Mouse (Mus musculus): ENCODE data around the gene Fsip1. TPM values are rescaled to one million over a fixed set of nuclear protein-coding genes. Genes with fewer than 3 reads are reported as not detected.
A peak's percentile ranks its signal among the peaks of the same experiment; 100 is the strongest.

Gene Fsip1
- total RNA-seq, 2 experiments from 2014 or later = not detected

- no peak for ATAC-seq (replicated peaks; ENCODE audit: low FRiP score, poor library complexity, severe bottlenecking)
These were observed 145.2 kb downstream of the Fsip1 start, which contains the start of gene Thbs1 for GRCm38 (mm10) chr2:118111488-118112131. Thbs1 (plus strand) TSS chr2:118111876.

- ATAC-seq (replicated peaks; ENCODE audit: low FRiP score, poor library complexity, severe bottlenecking) = peak; percentile 73
These were observed 145.7 kb downstream of the Fsip1 start for GRCm38 (mm10) chr2:118111116-118111487.

- peak; percentile 57 for ATAC-seq (replicated peaks; ENCODE audit: low FRiP score, poor library complexity, severe bottlenecking)
These were observed 146.4 kb downstream of the Fsip1 start for GRCm38 (mm10) chr2:118110225-118110915.

GRCm38 (mm10) chr2:118102169-118102568 is 154.6 kb downstream of the Fsip1 start:
- no peak for ATAC-seq (replicated peaks; ENCODE audit: low FRiP score, poor library complexity, severe bottlenecking)

GRCm38 (mm10) chr2:118099104-118099503 is 157.7 kb downstream of the Fsip1 start:
- ATAC-seq (replicated peaks; ENCODE audit: low FRiP score, poor library complexity, severe bottlenecking) = no peak

- ATAC-seq (replicated peaks; ENCODE audit: low FRiP score, poor library complexity, severe bottlenecking) = no peak
These were observed 165.5 kb downstream of the Fsip1 start for GRCm38 (mm10) chr2:118091226-118091625.

GRCm38 (mm10) chr2:118087044-118087726 is 169.6 kb downstream of the Fsip1 start:
- no peak for ATAC-seq (replicated peaks; ENCODE audit: low FRiP score, poor library complexity, severe bottlenecking)

- ATAC-seq (replicated peaks; ENCODE audit: low FRiP score, poor library complexity, severe bottlenecking) = no peak
These were observed 171.1 kb downstream of the Fsip1 start for GRCm38 (mm10) chr2:118085647-118086046.

GRCm38 (mm10) chr2:118084693-118085092 is 172.1 kb downstream of the Fsip1 start:
- ATAC-seq (replicated peaks; ENCODE audit: low FRiP score, poor library complexity, severe bottlenecking) = no peak

- no peak for ATAC-seq (replicated peaks; ENCODE audit: low FRiP score, poor library complexity, severe bottlenecking)
These were observed 173.1 kb downstream of the Fsip1 start for GRCm38 (mm10) chr2:118083652-118084051.

GRCm38 (mm10) chr2:118081581-118081980 is 175.2 kb downstream of the Fsip1 start:
- ATAC-seq (replicated peaks; ENCODE audit: low FRiP score, poor library complexity, severe bottlenecking) = no peak

Other genes with a start within 250 kb of the Fsip1 start
- gene Thbs1, start 145.1 kb downstream of the Fsip1 start, total RNA-seq (2015; ENCODE audit: low replicate concordance) = 5.0 and 8.1 TPM in 2 replicates
- gene Thbs1, start 145.1 kb downstream of the Fsip1 start, total RNA-seq (2017; ENCODE audit: low replicate concordance) = 3.6 and 4.7 TPM in 2 replicates
- gene Gpr176, start 116.5 kb upstream of the Fsip1 start, total RNA-seq (2015; ENCODE audit: low replicate concordance) = not detected in 2 replicates
- not detected in 2 replicates for gene Gpr176, start 116.5 kb upstream of the Fsip1 start, total RNA-seq (2017; ENCODE audit: low replicate concordance)
- gene Eif2ak4, start 131.7 kb upstream of the Fsip1 start, total RNA-seq (2015; ENCODE audit: low replicate concordance) = 3.1 and 7.3 TPM in 2 replicates
- 2.6 and 3.1 TPM in 2 replicates for gene Eif2ak4, start 131.7 kb upstream of the Fsip1 start, total RNA-seq (2017; ENCODE audit: low replicate concordance)
- 39.8 and 109 TPM in 2 replicates for gene Srp14, start 222.7 kb upstream of the Fsip1 start, total RNA-seq (2015; ENCODE audit: low replicate concordance)
- gene Srp14, start 222.7 kb upstream of the Fsip1 start, total RNA-seq (2017; ENCODE audit: low replicate concordance) = 61.2 and 71.2 TPM in 2 replicates